Mouse (Mus musculus) brain, embryonic 18.5 days (tissue): ENCODE measurements at regions not wholly inside any gene's neighbourhood (a gene's known extent, or its start where the extent isn't known, plus 50 kb on each side); places are given as distances from the start of the nearest gene placed in this dataset.
A peak's percentile ranks its signal among the peaks of the same experiment; 100 is the strongest.

ENCODE experiments used
- DNase-seq: peaks from one replicate; pipeline ENCODE4 v3.0.0-alpha.2; 2012; ENCODE audit warnings: low read depth, low spot score

GRCm38 (mm10) chr3:48333534-48333933 is 1423.6 kb downstream of the Pcdh18 start:
- peak; percentile 20 for DNase-seq
